Mouse (Mus musculus): Measurements from ENCODE around the gene Stag1. TPM values are rescaled to one million over a fixed set of nuclear protein-coding genes. Genes with fewer than 3 reads are reported as not detected.

Stag1 gene
- polyA plus RNA-seq (2012; rRNA removed) = 16.7 and 20.2 TPM in 2 replicates

DNA sequence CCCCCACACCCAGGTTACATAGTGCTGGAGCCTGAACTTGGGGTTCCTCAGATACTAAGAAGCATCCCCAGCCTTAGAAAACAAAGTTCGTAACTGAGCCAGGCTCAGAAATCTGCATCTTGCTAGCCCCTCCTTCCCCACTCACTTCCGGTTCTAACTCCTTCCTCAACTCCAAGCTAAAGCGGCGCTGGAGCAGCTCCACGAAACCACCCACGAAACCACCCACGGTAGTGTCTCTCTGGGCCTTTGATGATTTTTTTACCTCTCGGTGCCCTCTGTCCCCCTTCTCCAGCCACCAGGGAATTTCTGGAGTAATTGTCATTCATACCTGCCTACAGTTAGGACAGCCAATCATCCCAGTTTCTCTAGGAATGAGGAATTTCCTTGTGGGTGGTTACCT is at the start of gene Stag1:
Gene Stag1 (plus strand): TSS at position 253 of the 400 bp plus-strand sequence.
- no peak for DNase-seq (ENCODE audit: low spot score)

DNA sequence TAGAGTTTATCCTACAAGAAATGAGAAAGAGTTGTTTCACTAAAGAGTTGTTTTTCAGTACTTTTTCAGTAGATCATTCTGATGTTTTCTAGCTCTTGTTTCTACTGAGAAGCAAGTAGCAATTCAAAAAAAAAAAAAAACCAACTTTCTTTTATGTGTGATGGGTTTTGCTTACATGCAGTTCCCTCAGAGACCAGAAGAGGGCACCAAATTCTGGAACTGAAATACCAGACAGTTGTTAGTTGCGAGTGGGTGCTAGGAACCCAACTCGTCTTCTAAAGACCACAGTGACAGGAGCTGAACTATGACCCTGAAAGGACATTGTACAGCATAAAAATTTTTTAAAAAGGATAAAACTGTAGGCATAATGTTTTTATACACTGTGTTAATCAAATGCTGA is 49.3 kb upstream of the Stag1 start:
- DNase-seq (ENCODE audit: low spot score) = no peak

DNA sequence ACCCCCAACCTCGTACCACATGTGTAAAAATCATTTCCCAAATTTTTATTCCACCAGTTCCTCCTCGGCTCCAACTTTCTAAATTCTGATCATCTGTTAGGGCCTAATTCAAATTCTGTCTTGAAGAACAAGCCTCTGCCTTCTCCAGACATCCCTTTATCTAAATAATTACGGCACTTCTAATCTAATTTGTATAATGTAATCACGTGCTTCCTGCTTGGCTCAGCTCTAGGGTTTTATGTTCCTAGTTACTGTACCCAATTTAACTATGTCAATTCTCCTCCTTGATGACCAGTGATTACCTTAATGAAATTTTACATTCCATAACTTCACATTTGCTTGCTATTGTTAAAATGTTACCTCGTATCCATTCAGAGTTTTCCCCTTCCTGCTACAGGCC is 41.9 kb upstream of the Stag1 start:
- DNase-seq (ENCODE audit: low spot score) = no peak

DNA sequence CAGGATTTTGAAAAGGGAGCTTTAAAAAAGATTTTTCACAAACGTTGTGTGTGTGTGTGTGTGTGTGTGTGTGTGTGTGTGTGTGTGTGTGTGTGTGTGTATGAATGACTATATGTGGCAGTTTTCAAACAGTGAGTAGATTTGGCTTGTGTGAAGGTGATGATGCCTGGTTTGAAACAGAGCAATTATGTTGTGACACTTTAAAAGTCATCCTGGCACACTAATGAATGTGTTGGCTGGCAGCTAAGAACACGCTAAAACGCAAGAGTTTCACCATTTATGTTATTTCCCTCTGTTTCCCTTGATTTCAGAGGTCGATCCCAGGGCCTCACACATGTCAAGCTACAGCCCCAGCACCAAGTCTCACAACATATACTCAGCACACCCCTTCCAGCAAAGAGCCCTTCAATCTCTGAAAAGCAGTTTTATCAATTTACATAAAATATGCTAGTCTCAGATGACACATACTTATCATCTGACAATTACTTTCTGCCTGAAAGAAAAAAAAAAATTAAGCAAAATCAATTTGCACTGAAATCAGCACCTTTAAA is 39.5 kb upstream of the Stag1 start:
- DNase-seq (ENCODE audit: low spot score) = no peak

DNA sequence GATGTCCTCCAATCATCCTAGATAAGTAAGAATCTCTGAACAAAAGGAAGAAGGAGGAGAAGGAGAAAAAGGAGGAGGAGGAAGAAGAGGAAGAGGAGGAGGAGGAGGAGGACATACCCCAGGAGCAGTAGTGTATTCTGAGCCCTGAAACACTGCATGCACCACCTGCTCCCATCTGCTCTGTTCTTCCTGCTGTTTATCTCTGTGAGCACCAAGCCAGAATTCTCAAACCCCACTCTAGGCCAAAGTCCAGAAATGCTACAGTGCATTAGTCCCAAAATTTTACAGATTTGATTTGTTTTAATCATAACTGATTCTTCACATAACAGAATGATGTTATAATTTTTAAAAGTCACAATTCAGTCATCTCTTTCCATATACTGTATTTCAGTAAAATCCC is 38.6 kb upstream of the Stag1 start:
- no peak for DNase-seq (ENCODE audit: low spot score)

DNA sequence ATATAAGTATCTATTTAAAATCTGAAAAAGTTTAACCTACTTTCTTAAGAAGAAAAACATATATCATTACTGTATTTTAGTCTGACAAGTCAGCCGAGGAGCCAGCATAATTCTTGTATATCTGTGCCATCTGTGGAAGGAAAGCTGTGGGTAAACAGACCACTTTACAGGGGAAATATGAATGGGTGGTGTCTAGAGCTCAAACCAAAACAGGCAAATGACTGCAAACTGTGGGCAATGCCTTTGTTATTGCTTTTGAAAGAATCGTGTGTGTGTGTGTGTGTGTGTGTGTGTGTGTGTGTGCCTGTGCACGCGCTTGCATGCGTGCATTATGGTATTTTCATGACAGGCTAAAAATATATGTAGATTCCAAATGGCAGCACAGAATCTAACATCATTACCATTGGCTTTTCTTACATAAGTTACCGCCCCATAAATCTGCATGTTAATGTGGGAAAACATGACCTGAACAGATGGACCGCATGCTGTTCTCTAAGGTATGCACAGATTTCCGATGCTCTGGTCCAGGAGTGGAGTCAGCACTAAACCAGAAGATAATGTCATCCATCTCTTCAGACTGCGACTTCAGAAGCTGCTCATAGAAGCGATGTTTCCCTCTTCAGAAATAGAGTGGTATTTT is 37.2 kb upstream of the Stag1 start:
- no peak for DNase-seq (ENCODE audit: low spot score)

DNA sequence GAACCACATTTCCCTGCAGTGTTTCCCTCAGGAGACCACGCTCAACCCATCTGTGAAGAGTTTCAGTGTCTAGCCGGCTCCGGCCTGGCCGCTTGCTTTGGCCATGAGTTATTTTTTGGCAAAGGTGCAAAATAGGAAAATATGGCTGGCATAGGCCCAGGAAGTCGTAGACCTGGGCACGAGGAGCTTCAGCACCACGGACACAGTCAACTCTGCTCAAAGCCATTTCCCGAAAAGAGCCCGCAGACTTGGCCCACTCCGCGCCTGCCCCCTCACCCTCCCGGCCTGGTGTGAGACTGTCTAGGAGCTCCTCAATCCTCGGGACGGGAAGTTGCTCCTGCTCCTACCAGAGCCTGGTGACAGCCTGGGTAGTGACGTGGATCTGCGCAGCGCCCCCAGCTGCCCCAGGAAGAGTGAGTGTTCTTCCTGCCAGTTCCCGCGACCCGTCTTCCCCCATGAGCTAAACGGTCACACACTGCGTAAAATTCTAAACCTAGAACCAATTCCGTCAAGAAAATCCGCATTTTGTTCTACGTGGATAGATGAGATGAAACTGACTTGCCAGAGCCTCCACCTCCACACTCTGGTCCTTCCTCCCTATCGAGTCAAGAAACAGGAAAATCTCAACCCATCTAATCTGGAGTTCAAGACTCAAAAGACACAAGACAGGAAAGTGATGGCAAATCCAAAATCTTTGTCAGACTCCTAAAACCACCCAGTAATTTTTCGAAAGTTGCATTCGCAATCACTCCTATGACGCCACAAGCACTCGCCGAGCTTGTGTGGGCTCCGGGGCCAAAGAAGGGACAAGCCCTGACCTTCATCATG is 27.6 kb upstream of the Stag1 start:
- DNase-seq (ENCODE audit: low spot score) = no peak

DNA sequence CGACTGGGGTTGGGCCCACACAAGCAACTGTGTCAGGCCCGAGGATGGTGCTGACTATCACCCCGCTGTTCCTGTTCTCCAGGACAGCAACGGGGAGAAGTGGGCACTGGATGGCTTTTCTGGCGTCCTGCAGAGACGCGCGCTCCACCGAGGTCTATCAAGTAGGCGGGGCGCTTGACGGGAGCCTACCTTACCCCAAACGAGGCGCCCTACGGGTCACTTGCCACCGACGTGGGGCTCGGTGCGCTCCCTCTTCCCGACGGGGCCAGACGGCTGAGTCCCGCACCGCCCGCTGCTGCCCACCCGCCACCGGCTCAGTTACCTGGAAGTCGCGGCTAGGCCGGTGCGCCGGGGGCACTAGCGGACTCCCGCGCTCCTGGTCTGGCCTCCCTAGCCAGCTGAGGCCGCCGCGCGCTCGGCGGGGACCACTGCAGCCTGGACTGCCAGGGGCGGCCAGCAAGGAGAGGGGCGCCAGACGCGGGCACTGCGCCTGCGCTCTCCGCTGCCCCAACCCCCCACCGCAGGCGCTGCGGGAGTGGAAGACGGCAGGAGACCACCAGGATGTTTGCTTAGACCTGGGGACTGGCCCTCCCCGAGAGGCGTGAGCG is 26.9 kb upstream of the Stag1 start, which contains the start of gene Slc35g2:
Gene Slc35g2 (minus strand): TSS at position 465 of the 608 bp plus-strand sequence.
- DNase-seq (ENCODE audit: low spot score) = peak; percentile 43

DNA sequence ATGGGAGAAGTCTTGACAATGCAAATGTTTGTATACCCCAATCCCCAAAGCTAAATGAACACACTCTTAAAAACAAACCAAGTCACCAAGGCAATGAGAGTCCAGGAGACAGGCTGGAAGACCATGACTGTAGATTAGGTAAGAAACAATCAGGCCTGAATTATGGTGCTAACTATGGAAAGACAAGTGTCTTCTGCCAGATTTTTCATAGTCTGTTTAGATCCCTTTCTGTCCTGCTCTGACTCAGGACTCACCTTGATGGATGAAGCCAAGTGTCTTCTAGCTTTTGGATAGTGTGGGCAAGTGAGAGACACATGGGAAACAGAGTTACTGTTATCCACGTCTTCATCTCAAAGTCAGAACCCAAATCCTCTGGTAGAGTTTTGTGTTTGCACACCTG is 26.1 kb upstream of the Stag1 start:
- DNase-seq (ENCODE audit: low spot score) = no peak

DNA sequence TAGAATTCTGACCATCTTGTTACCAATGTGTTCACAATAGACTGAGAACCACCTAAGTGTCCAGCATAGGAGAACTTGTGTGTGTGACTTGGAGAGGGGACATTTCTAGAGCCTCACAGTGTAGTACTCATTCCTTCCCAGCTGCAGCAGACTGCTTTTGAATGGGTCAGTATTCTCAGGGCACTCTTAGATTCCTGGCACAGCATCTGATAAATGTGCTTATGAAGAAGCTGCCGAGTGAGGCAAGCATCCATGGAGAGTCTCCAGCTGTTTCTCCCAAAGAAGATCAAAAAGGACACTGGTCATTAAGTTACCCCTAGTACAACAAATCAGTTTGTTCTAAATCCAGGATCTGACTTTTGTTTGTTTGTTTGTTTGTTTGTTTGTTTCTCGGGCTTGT is 24.3 kb upstream of the Stag1 start:
- no peak for DNase-seq (ENCODE audit: low spot score)

DNA sequence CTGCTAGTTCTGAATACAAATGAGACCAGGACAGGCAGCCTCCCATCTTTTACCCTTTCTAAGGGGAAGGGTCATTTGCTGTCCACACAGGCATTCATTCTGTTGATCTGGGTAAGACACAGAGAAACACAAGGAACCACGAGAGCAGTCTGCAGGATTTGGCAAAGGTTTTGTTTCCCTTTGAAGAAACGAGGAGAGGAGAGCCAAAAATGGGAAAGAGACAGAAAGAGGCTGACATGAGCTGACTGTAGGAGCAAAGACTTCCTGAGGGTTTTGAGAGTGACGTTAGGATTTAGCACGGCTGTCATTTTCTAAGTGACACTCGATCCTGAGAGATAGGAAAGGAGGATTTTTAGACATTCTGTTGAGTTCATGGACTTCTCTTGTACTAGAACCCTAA is 23.7 kb upstream of the Stag1 start:
- DNase-seq (ENCODE audit: low spot score) = no peak

DNA sequence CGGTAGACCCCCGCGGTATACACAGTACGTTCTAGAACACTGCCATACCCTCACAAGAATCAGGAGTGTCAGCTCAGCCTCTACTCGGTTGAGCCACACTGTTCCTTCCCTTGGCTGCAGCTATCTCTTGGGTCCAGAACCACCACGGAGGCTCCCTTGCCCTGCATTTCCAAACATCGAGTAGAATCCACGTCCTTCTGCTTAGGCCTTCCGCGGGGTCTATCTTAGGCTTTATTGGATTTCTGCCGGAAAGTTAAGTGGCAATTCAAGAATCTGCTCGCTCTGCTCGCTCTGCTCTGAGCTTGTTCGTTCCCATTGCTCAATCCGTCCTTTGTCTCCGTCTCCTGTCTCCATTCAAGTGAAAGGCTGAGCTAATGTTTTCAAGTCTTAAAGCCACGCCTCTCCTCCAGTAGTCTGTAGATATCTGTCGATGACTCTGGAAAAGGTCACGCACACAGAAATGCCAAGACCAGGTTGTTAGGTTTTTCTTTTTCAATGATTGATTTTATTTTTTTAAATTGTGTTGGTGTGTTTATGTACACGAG is 17.3 kb upstream of the Stag1 start:
- no peak for DNase-seq (ENCODE audit: low spot score)

DNA sequence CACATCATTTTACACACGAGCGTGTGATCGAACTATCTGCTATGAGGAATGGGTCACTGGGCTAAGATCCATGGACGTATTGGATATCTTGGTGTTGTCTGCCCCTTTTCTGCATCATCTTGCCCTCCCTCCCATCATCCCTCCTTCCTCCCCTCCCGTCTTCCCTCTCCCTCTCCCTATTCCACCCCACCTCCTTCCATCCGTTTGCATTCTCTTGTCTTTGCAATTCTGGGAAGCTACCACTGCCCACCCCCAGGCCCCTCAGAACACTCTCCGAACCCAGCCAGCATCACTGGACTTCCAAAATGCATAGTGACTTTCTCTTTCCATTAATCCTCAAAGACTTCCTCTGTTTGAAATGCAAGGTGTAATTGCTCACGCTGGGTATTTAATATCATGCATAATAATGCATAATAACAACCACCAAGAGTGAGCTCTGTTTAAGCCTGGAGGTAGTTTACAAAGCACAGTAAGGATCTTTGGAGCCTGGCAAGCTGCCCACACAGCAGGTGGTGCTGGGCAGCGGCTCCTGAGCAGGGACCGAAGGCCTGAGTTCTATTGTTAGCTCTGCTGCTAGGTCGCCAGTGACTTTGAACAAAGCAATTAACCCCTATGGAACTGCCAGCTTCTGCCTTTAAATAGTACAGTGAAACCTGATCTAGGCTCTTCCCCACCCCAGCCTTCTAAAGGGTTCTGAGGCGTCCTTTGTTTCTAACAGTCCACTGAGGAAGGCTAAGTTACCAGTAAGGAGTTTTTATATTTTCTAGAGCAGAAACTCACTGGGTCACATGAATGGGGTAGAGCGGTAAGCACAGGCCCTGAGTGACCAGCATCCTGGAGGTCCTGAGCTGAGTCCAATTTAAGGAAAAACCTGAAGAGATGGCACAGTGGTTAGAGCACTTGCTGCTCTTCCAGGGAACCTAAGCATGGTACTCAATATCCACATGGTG is 15.8 kb upstream of the Stag1 start:
- no peak for DNase-seq (ENCODE audit: low spot score)

DNA sequence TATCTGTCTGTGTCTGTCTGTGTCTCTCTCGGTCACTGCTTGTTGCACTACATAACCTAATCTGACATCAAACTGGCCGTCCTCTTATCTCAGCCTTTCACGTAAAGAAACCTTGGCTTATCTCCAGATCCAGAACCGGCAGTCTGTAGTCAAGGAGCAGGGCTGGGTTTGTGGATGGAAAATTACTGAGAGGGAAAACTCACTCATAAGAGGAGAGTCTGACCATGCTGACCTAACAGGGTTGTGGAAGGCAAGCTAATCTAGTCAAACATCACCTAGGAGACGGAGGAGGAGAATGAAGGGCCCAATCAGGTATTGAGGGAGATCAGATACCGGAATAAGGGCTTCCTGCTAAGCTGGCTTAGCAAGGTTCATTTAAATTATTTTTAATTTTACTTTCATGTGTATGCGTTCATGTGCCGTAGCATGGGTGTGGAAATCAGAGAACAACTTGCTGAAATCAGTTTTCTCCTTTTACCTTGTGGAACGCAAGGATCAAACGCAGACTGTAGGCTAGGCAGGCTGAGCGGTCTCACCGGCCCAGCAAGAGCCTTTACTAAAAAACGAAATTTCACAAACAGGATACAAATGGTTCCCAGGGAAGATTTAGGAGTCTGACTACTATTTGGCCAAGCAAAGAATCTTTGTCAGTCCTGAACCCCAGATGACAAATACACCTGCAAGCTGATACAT is 14.6 kb upstream of the Stag1 start:
- no peak for DNase-seq (ENCODE audit: low spot score)

DNA sequence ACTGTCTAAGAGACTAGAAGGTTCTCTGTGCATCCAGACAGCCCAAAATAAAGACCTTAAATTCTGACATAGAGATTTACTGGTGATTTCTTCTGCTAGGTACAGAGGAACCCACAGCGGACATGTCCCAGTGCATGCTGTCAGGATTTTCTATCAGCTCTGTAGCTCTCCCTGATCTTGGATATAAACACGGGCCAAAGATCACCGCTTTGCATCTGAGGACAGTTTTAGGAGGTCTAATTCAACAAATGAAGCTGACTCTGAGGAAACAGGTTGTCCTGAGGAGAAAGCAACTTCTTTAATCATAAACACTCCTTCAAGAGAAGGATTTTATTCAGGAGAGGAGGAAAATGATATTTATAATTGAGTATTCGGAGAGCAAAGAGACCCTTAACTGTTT is 13.6 kb upstream of the Stag1 start:
- no peak for DNase-seq (ENCODE audit: low spot score)

DNA sequence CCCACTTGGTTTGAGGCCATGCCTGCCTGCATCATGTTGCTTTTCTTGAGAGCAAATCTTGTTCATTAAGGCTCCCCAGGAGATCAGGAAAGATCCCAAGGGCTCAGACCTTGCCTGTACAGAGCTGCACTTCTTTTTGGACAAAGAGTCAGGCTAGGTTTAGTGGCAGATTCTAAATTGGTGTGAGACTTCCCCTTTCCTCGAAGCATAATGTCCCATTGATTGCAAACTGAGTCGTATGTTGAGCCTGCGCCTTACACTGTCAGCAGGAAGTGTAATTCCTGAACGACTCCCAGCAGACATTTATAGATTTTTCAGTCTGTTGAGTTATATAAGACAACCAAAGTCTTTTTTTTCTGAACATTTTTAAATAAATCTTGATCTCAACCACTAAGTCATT is 7.1 kb upstream of the Stag1 start:
- no peak for DNase-seq (ENCODE audit: low spot score)

DNA sequence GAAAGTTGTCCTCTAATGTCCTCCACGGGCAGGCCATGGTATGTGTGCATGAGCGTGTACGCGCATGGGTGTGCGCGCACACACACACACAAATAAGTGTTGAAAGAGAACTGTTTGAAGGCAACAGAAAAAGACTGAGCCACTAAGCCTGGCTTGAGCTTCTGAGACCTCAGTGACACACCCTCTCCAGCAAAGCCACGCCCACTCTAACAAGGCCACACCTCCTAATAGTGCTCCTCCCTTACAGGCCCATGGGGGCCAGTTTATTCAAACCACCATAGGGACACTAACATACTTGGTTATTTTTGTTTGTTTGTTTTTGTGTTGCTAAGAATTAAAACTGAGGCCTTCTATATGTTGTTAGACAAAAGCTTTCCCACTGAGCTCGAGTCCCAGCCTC is 1.3 kb upstream of the Stag1 start:
- DNase-seq (ENCODE audit: low spot score) = no peak

DNA sequence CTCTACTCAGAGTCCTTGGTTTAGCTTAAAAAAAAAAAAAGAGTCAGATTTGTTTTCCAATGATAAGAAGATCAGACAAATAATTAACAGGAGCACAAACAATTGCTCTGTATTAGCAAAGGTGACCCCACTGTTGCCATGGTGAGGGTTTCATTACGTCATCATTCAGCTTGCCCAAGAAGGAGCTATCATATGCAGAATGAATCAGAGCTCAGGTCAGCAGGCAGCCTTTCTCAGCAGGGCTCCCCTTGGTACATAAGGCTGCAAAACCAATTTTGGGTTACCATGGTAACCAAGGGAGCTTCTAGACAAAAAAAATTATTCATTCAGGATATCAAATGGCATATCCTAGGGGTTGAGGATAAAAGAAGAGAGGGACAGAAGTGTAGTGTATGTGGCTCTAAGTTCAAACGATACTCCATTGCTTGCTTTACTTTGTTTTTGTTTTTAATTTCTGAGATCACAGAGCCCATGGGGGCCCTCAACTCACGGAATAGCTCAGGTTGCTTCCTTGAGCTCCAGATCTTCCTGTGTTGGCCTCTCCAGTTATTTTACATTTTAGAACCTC is 2.2 kb downstream of the Stag1 start:
- no peak for DNase-seq (ENCODE audit: low spot score)

DNA sequence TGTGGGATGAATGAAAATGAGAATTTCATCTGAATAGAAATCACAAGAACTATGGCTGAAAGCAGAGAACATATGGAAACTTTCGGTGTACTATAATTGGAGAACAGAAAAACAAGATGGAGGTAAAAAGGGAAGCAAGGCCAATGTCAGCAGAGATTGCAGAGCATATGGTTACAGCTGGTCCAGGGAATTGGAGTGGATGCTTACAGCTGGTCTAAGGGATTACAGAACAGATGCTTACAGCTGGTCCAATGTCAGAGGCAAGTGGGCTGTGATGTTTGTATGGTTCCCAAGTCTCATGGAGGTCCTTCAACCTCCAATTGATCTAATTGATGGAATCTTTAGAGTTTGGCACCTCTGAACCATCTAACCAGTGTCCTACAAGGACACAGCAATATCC is 4.5 kb downstream of the Stag1 start:
- no peak for DNase-seq (ENCODE audit: low spot score)

DNA sequence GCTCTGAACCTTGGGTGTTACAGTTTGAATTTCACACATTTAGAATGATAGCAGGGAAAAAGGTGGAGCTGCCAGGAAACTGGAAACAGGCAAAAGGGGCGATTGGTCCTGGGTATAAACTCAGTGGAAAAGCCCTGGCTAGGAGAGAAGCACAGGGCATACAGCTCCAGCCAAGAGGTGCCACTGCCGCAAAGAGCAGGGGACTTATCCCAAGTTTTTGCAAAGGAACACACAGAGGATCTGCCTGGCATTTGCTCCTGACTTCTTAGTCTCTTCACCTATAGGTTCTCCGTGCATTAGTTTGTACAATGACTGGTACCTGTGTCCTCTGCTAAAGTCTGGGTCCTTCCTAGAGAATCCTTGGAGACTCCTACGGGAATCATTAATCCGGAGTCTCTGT is 5.6 kb downstream of the Stag1 start:
- DNase-seq (ENCODE audit: low spot score) = no peak
